Mouse (Mus musculus) heart, embryonic 14.5 days (tissue): ENCODE measurements at regions not wholly inside any gene's neighbourhood (a gene's known extent, or its start where the extent isn't known, plus 50 kb on each side); places are given as distances from the start of the nearest gene placed in this dataset.

Experiments
- ATAC-seq: fragments of 200-750 bp; cut with Nextera tagmentation; 2 replicates; pipeline ENCODE4 v1.8.0; 2017; ENCODE audit warnings: low read depth, moderate TSS enrichment; ENCODE audit not compliant: insufficient number of reproducible peaks, insufficient read depth, low FRiP score
- H3K27ac ChIP-seq, 2 experiments: fragments of 200-500 bp in 1 of 2; fragments of 300-500 bp in 1 of 2; sonication (generic) in 1 of 2; replicated peaks in 1 of 2; 2 replicates each; pipeline ENCODE4 v1.5.1; 2012 to 2014; ENCODE audit warnings: low read depth in 2 of 2, low read length in 2 of 2, control low read depth in 1 of 2, mild to moderate bottlenecking in 1 of 2, mixed read lengths in 1 of 2; ENCODE audit not compliant: control insufficient read depth in 1 of 2, insufficient read depth in 1 of 2
- H3K27me3 ChIP-seq: fragments of 300-500 bp; sonication (generic); 2 replicates; pipeline ENCODE4 v1.6.1; 2014; ENCODE audit warnings: mild to moderate bottlenecking, low read length, control low read depth; ENCODE audit not compliant: control insufficient read depth, insufficient read depth
- H3K36me3 ChIP-seq: fragments of 300-500 bp; sonication (generic); 2 replicates; pipeline ENCODE4 v1.6.1; 2014; ENCODE audit warnings: mild to moderate bottlenecking, control low read depth, low read length, mixed read lengths; ENCODE audit not compliant: control insufficient read depth, insufficient read depth
- H3K4me1 ChIP-seq, 2 experiments: fragments of 200-500 bp in 1 of 2; fragments of 300-500 bp in 1 of 2; sonication (generic) in 1 of 2; 2 replicates each; pipeline ENCODE4 v1.6.1; 2012 to 2014; ENCODE audit warnings: low read length in 2 of 2, control low read depth in 1 of 2, mixed read lengths in 1 of 2; ENCODE audit not compliant: control insufficient read depth in 2 of 2, insufficient read depth in 2 of 2
- H3K4me2 ChIP-seq: fragments of 300-500 bp; sonication (generic); 2 replicates; pipeline ENCODE4 v1.6.1; 2014; ENCODE audit warnings: mild to moderate bottlenecking, low read length
- H3K4me3 ChIP-seq, 2 experiments: fragments of 200-500 bp in 1 of 2; fragments of 300-500 bp in 1 of 2; sonication (generic) in 1 of 2; 2 replicates each; pipeline ENCODE4 v1.5.1; 2012 to 2014; ENCODE audit warnings: low read length in 2 of 2, mild to moderate bottlenecking in 2 of 2, control low read depth in 1 of 2, low read depth in 1 of 2, moderate library complexity in 1 of 2; ENCODE audit not compliant: control insufficient read depth in 1 of 2, insufficient read depth in 1 of 2
- H3K9ac ChIP-seq: fragments of 300-500 bp; sonication (generic); 2 replicates; pipeline ENCODE4 v1.6.1; 2014; ENCODE audit warnings: mild to moderate bottlenecking, low read length
- H3K9me3 ChIP-seq: fragments of 300-500 bp; sonication (generic); 2 replicates; pipeline ENCODE4 v1.6.1; 2016; ENCODE audit warnings: low read length, control low read depth; ENCODE audit not compliant: control insufficient read depth
- WGBS: fragments of 180-500 bp; shearing (Covaris S2); extraction: QIAGEN DNeasy Blood & Tissue Kit; methylation state at CpG from one replicate; pipeline ENCODE4 v1.1.7; 2014; 5-methylcytosine and 5-hydroxymethylcytosine counted together

GRCm38 (mm10) chr3:52516691-52517090 is 248.6 kb downstream of the Foxo1 start:
- Histone ChIP-seq H3K4me2 (no peak overlapping the region), H3K4me3 (no peak overlapping the region), H3K9me3 (no peaks in the 10 kb centered on the region), H3K36me3 (no peaks in the 10 kb centered on the region), H3K4me1 (peaks cover 5 to 16% of the 10 kb centered on the region in 2 experiments; a peak in 3 of 4 replicates), H3K9ac (no peak overlapping the region), H3K27me3 (no peaks in the 10 kb centered on the region), H3K27ac (no peak overlapping the region)
- ATAC-seq: no peak
- WGBS: 95% methylated on average over 5 of the region's 5 CpGs

GRCm38 (mm10) chr3:52512761-52513160 is 244.6 kb downstream of the Foxo1 start:
- Histone ChIP-seq H3K27me3 (no peaks in the 10 kb centered on the region), H3K36me3 (no peaks in the 10 kb centered on the region), H3K9ac (no peak overlapping the region), H3K4me1 (peaks cover 0 to 2% of the 10 kb centered on the region in 2 experiments; a peak in 2 of 4 replicates), H3K27ac (no peak overlapping the region), H3K4me2 (no peak overlapping the region), H3K9me3 (no peaks in the 10 kb centered on the region), H3K4me3 (no peak overlapping the region)
- 80% methylated on average over 8 of the region's 8 CpGs for WGBS
- no peak for ATAC-seq

- H3K27ac ChIP-seq: no peak overlapping the region
- ATAC-seq: no peak
- no peaks in the 10 kb centered on the region for H3K27me3 ChIP-seq
- H3K36me3 ChIP-seq: no peaks in the 10 kb centered on the region
- no peak overlapping the region for H3K4me3 ChIP-seq
- WGBS: 79% methylated on average over 9 of the region's 9 CpGs
- H3K9me3 ChIP-seq: no peaks in the 10 kb centered on the region
- no peak overlapping the region for H3K9ac ChIP-seq
- no peak overlapping the region for H3K4me2 ChIP-seq
- H3K4me1 ChIP-seq: peaks cover 0 to 2% of the 10 kb centered on the region in 2 experiments; a peak in 2 of 4 replicates
These were observed 243.4 kb downstream of the Foxo1 start for GRCm38 (mm10) chr3:52511549-52511948.

GRCm38 (mm10) chr3:52510831-52511230 is 242.7 kb downstream of the Foxo1 start:
- Histone ChIP-seq H3K9me3 (no peaks in the 10 kb centered on the region), H3K27me3 (no peaks in the 10 kb centered on the region), H3K4me3 (no peak overlapping the region), H3K9ac (no peak overlapping the region), H3K4me1 (peaks cover 0 to 2% of the 10 kb centered on the region in 2 experiments; a peak in 2 of 4 replicates), H3K4me2 (no peak overlapping the region), H3K27ac (no peak overlapping the region), H3K36me3 (no peaks in the 10 kb centered on the region)
- WGBS: 58% methylated on average over 6 of the region's 6 CpGs
- no peak for ATAC-seq

- H3K9ac ChIP-seq: no peak overlapping the region
- H3K36me3 ChIP-seq: no peaks in the 10 kb centered on the region
- H3K9me3 ChIP-seq: no peaks in the 10 kb centered on the region
- 61% methylated on average over 12 of the region's 12 CpGs for WGBS
- H3K4me1 ChIP-seq: peaks cover 0 to 2% of the 10 kb centered on the region in 2 experiments; a peak in 2 of 4 replicates
- no peak for ATAC-seq
- H3K27me3 ChIP-seq: no peaks in the 10 kb centered on the region
- H3K4me3 ChIP-seq: 0 out of 4 replicates have a peak overlapping the region, but pooled peaks of 1 of the 2 experiments have one; percentile 6
- peak overlapping the region; percentile 50 for H3K4me2 ChIP-seq
- no peak overlapping the region for H3K27ac ChIP-seq
These were observed 242.1 kb downstream of the Foxo1 start for GRCm38 (mm10) chr3:52510088-52510765.

GRCm38 (mm10) chr3:52503925-52504324 is 235.8 kb downstream of the Foxo1 start:
- 63% methylated on average over 9 of the region's 9 CpGs for WGBS
- Histone ChIP-seq H3K36me3 (no peaks in the 10 kb centered on the region), H3K4me2 (no peak overlapping the region), H3K27me3 (no peaks in the 10 kb centered on the region), H3K27ac (no peak overlapping the region), H3K4me1 (peaks cover 2 to 4% of the 10 kb centered on the region in 2 experiments; a peak in 2 of 4 replicates), H3K4me3 (no peak overlapping the region), H3K9ac (no peak overlapping the region), H3K9me3 (no peaks in the 10 kb centered on the region)
- no peak for ATAC-seq

GRCm38 (mm10) chr3:52502223-52502622 is 234.1 kb downstream of the Foxo1 start:
- no peak overlapping the region for H3K9ac ChIP-seq
- 18% methylated on average over 7 of the region's 7 CpGs for WGBS
- no peaks in the 10 kb centered on the region for H3K9me3 ChIP-seq
- H3K4me1 ChIP-seq: peaks cover 2 to 4% of the 10 kb centered on the region in 2 experiments; a peak in 2 of 4 replicates
- H3K4me3 ChIP-seq: no peak overlapping the region
- no peak overlapping the region for H3K4me2 ChIP-seq
- H3K27me3 ChIP-seq: no peaks in the 10 kb centered on the region
- no peak for ATAC-seq
- H3K36me3 ChIP-seq: no peaks in the 10 kb centered on the region
- H3K27ac ChIP-seq: no peak overlapping the region

GRCm38 (mm10) chr3:52501614-52502013 is 233.5 kb downstream of the Foxo1 start:
- no peak overlapping the region for H3K4me2 ChIP-seq

More at GRCm38 (mm10) chr3:52501614-52502013, 233.5 kb downstream of the Foxo1 start:
- H3K4me3 ChIP-seq: no peak overlapping the region
- H3K4me1 ChIP-seq: peaks cover 2 to 4% of the 10 kb centered on the region in 2 experiments; a peak in 2 of 4 replicates
- no peaks in the 10 kb centered on the region for H3K9me3 ChIP-seq
- no peak overlapping the region for H3K27ac ChIP-seq
- H3K27me3 ChIP-seq: no peaks in the 10 kb centered on the region
- H3K9ac ChIP-seq: no peak overlapping the region
- no peaks in the 10 kb centered on the region for H3K36me3 ChIP-seq
- WGBS: 81% methylated on average over 8 of the region's 8 CpGs
- ATAC-seq: no peak
